Mouse (Mus musculus): ENCODE measurements around the gene Aif1l.

The Aif1l gene

DNA sequence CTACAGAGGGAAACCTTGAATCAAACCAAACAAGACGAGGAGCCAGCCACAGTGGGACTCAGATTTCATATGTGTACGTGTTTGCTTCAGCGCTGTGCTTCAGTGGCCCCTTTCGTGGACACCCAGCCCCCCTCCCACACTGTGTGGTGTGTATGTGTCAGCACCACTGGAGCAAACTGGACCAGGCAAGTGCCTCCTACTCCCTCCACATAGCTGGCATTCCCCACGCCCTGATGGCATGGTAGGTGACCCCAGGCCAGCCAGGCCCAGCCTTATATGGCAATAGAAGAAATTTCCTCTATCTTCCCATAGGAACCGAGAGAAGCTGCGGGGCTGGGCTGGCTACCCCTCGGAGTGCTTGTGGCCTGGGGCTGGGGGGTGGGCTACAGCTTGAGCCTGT, 3.7 kb downstream of the Aif1l start:
- no peak for DNase-seq

- DNase-seq, result no peak
Measured at GRCm38 (mm10) chr2:31954779-31955181, 4.8 kb downstream of the Aif1l start.

DNA sequence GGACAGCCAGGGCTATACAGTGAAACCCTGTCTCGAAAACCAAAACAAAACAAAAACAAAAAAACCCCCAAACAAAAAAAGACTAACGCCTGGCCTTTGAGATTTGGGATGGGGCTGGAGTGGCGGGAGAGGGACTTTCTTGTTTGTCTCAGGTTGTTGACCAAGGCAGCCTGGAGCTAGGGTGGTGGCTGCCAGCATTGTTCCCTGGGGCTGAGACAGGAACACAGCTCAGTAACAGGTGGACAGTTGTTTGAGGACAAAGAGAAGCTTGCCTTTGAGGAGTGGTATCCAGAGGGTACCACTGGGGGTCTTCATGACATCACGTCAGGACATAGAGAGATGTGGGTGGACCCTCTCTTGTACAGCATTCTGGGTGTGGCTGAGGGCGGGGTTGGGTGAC, 5.7 kb downstream of the Aif1l start:
- peak; percentile 78 for DNase-seq

GRCm38 (mm10) chr2:31957211-31957610, 7.3 kb downstream of the Aif1l start:
- DNase-seq, result peak; percentile 43

DNA sequence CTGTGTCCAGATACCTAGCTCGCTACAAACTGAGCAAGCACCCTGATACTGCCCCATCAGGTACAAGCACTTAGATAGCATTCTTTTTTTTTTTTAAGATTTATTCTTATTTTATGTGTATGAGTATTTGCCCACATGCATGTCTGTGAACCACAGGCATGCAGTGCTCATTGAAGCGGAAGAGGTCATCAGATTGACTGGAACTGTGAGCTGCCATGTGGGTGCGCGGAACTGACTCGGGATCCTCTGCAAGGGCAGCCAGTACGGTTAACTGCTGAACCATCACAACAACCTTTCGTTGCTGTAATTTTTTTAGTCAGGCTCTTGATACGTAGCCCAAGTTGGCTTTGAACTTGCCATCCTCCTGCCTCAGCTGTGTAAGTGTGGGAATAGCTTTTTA, 11.0 kb downstream of the Aif1l start:
- DNase-seq, result no peak

GRCm38 (mm10) chr2:31961791-31962222, 11.9 kb downstream of the Aif1l start:
- peak; percentile 82 for DNase-seq

- peak; percentile 81 for DNase-seq
Measured at GRCm38 (mm10) chr2:31962501-31963224, 12.7 kb downstream of the Aif1l start.

DNA sequence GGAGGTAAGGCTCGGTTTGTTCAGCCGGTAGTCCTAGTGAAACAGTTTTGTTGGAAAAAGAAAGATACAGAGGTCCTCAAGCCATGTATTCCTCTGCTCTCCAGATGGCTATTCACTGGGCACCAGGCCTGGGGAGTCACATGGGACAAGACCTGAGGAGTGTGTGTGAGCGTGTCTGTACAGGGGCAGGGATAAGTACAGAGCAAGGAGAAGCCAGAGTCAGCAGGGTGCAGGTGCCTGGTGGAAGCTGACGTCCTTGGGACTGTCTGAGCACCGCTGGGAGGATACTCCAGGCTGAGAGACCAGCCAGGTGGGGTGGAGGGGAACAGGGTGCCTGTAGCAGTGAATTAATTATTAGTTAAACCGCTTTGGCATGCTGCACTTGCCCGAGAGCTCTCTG, 13.6 kb downstream of the Aif1l start:
- DNase-seq, result peak; percentile 96

DNA sequence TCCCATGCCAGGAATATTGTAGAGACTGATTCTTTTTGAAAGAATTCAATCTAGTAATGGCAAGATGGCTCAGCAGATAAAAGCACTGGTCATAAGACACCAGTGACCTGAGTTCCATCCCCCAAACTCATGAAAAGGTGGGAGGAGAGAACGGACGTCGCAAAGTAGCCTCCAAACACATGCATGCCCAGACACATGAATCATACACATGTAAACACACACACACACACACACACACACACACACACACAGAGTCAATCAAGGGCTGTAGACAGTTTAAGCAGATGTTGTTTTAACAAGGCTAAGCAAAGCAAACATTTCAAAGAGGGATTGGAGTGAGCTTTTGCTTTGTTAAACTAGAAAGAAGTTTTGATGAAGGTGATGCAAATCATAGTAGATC, 14.3 kb downstream of the Aif1l start:
- no peak for DNase-seq

DNA sequence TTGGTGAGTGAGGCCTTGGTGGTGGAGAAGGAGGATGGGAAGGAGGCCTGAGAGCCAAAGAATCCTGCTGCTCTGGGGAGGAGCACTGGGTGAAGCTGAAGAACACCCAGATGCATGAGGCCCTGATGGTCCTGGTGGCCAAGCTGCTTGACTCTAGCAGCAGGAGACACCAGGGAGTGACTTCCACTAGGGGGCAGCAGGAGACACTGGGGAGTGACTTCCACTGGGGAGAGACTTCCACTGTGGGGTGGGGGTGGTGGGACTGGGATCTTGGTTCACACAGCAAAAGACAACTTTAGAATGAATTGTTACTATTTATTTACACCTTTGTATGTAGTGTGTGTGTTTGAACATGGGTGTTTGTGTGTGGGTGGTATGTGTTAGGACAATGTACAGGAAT, 15.2 kb downstream of the Aif1l start:
- no peak for DNase-seq

DNA sequence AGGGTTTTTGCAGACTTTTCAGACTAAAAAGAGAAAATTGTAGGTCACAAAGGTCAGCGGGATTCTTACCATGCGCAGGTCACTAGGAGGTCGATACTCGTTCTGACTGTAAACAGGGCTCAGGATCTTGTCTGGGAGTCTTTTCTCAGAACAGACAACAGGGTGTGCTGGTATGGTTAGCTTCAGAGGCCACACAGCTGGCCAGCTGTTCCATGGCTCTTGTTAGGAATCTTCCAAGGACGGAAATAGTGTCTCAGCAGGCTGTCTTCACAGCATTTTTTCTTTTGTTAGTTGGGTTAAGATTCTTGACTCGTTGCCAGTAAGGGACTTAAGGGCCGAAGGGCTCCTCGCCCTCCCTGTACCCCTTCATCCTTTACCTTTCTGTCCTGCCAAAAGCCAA, 16.9 kb downstream of the Aif1l start:
- DNase-seq, result no peak

DNA sequence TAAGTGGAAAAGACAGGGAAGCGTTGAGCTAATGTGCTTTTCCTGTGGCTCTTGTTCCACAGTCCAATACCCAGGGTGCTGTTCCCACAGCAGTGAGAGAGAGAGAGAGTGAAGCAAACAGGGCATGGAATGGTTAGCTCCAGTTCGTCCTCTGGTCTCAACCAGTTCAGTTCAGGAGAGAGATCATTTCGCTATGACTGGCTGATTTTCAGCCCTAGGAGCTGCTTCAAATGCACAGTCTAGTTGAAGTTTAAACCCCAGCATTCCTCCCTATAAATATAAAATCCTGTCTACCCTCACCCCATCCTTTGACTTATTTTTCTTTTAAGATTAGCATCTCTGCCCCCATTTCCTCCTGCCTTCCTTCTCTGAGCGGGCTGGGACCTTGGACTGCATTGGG, 22.6 kb downstream of the Aif1l start:
- DNase-seq, result no peak

DNA sequence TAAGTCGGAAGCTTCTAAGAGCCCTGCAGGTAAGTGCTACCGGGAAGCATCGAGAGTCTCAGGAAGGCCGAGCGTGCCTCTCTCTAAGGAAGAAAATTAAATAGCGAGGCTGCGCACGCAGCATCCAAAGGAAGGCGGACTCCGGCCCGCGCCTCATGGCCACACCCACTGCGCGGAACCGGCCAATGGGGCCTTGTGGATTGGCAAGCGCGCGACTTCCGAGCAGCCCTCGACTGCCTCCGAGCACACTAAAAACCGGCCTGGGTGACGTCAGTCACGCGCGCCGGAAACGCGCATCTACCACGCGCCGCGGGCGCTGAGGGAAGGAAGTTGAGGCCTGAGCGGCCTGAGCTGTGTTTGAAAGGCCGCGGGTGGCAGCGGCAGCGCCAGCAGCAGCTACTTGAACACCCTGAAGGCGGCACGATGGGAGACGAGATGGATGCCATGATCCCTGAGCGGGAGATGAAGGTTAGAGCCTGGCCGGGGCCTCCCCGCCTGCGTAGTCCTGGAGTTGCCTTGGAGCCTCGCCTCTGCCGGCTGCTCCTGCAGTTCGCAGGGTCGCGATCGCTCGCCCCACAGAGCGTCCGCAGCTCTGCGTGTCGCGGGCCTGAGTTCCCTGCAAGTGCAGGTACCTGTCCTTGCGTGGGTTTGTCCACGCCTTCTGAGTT, 24.3 kb downstream of the Aif1l start, which contains the start of gene Nup214:
TSS of gene Nup214 (plus strand) at position 296 of the 668 bp plus-strand sequence.
- peak; percentile 100 for DNase-seq

- no peak for DNase-seq
Measured at GRCm38 (mm10) chr2:31974809-31975371, 25.0 kb downstream of the Aif1l start.

DNA sequence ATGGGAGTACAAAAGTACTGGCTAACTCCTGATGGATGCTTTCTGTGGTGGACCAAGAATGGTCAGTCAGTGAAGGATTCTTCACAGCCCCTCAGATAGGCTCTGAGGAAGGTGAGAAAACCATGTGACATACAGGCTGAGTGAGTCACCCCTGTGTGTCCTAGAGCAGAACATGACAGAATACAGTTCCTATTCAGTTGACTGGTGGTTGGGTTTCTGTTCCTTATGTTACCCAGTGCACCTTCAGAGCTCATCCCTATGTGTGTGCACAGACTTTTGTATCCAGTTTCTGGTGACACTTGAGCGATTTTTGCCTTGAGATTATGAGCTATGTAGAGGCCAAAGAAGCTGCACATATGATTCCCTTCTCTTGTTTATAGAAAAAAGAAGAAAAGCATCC, 37.8 kb downstream of the Aif1l start:
- no peak for DNase-seq

DNA sequence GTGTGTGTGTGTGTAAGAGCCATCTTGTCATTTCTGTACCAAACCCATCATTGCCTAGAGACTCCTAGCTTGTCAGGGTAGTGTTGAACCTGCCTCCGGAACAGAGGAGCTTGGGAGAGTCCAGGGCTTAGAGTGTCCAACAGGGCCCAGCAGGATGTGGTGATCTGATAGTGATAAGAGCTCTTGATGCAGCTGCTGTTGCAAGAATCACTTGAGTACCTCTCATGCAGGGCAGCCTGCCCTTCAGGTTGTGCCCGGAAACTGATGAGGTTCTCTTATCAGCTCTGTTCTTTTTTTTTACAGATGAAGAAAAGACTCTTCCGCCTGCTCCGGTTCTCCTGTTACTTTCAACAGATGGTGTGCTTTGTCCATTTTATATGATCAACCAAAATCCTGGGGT, 41.0 kb downstream of the Aif1l start:
- DNase-seq, result no peak

- DNase-seq, result no peak
Measured at GRCm38 (mm10) chr2:31994896-31995295, 45.0 kb downstream of the Aif1l start.

- DNase-seq, result no peak
Measured at GRCm38 (mm10) chr2:31996060-31996459, 46.1 kb downstream of the Aif1l start.

GRCm38 (mm10) chr2:31997539-31997938, 47.6 kb downstream of the Aif1l start:
- no peak for DNase-seq

GRCm38 (mm10) chr2:31998443-31998842, 48.5 kb downstream of the Aif1l start:
- no peak for DNase-seq

- no peak for DNase-seq
Measured at GRCm38 (mm10) chr2:32008311-32008710, 58.4 kb downstream of the Aif1l start.

GRCm38 (mm10) chr2:32008716-32009115, 58.8 kb downstream of the Aif1l start:
- no peak for DNase-seq

- no peak for DNase-seq
Measured at GRCm38 (mm10) chr2:32019704-32020103, 69.8 kb downstream of the Aif1l start.

GRCm38 (mm10) chr2:32020229-32020628, 70.3 kb downstream of the Aif1l start:
- peak; percentile 88 for DNase-seq

All from heart, adult 11 months (tissue).